Mouse (Mus musculus) C2C12 (cell line): Measurements from ENCODE around the gene Gtf2b.

Source experiments
- CTCF ChIP-seq: IDR thresholded peaks from one replicate; pipeline ENCODE4 v1.5.1; 2011; ENCODE audit not compliant: control insufficient read depth, insufficient read depth, insufficient read length
- MYOD1 ChIP-seq: IDR thresholded peaks from one replicate; pipeline ENCODE4 v1.6.1; 2011; ENCODE audit warnings: low read depth; ENCODE audit not compliant: control insufficient read depth, insufficient read length

GRCm38 (mm10) chr3:142823606-142824005 is 58.8 kb downstream of the Gtf2b start:
- TF ChIP-seq CTCF (no peak), MYOD1 (no peak)
